Mouse (Mus musculus) lung, embryonic 14.5 days (tissue): ENCODE data around the gene Gak. TPM values are rescaled to one million over a fixed set of nuclear protein-coding genes. Genes with fewer than 3 reads are reported as not detected.

ENCODE experiments used
- ATAC-seq: fragments of 200-750 bp; cut with Nextera tagmentation; 2 replicates; pipeline ENCODE4 v1.8.0; 2017; ENCODE audit warnings: mild to moderate bottlenecking, moderate TSS enrichment, moderate library complexity; ENCODE audit not compliant: insufficient read depth
- DNase-seq: peaks from one replicate; pipeline ENCODE4 v3.0.0-alpha.2; 2015
- H3K27ac ChIP-seq: fragments of 300-500 bp; sonication (generic); 2 replicates; pipeline ENCODE4 v1.5.1; 2014; ENCODE audit warnings: low read depth, mild to moderate bottlenecking, moderate library complexity
- H3K27me3 ChIP-seq: fragments of 300-500 bp; sonication (generic); 2 replicates; pipeline ENCODE4 v1.6.1; 2014; ENCODE audit warnings: low read length, control low read depth; ENCODE audit not compliant: insufficient read depth
- H3K36me3 ChIP-seq: fragments of 300-500 bp; sonication (generic); 2 replicates; pipeline ENCODE4 v1.6.1; 2014; ENCODE audit warnings: control low read depth; ENCODE audit not compliant: insufficient read depth
- H3K4me1 ChIP-seq: fragments of 300-500 bp; sonication (generic); 2 replicates; pipeline ENCODE4 v1.6.1; 2014; ENCODE audit warnings: antibody characterized with exemption, control low read depth; ENCODE audit not compliant: insufficient read depth
- H3K4me2 ChIP-seq: fragments of 300-500 bp; sonication (generic); 2 replicates; pipeline ENCODE4 v1.6.1; 2014; ENCODE audit warnings: mild to moderate bottlenecking
- H3K4me3 ChIP-seq: fragments of 300-500 bp; sonication (generic); 2 replicates; pipeline ENCODE4 v1.5.1; 2014; ENCODE audit warnings: low read depth, low read length
- H3K9ac ChIP-seq: fragments of 300-500 bp; sonication (generic); 2 replicates; pipeline ENCODE4 v1.6.1; 2014
- H3K9me3 ChIP-seq: fragments of 300-500 bp; sonication (generic); 2 replicates; pipeline ENCODE4 v1.6.1; 2016; ENCODE audit warnings: low read depth, low read length, control low read depth
- CTCF ChIP-seq: IDR thresholded peaks from 2 replicates; pipeline ENCODE4 v1.5.1; 2016; ENCODE audit warnings: antibody characterized with exemption, low read depth
- WGBS: fragments of 180-500 bp; shearing (Covaris S2); extraction: QIAGEN DNeasy Blood & Tissue Kit; methylation state at CpG from one replicate; pipeline ENCODE4 v1.1.7; 2014; 5-methylcytosine and 5-hydroxymethylcytosine counted together
- polyA plus RNA-seq: library from polyadenylated mRNA; unstranded; fragments of >200 nt; fragmentation: Nextera tagmentation; extraction: Ambion mirVana; gene quantifications from 2 replicates; pipeline ENCODE4 v1.2.1, GENCODE M21; 2014

Gene Gak
- polyA plus RNA-seq, 1 experiment from 2014 or later: 52.1 TPM

GRCm38 (mm10) chr5:108662772-108663171 is 33.2 kb upstream of the Gak start:
- no peaks in the 10 kb centered on the region for H3K4me1 ChIP-seq
- H3K9me3 ChIP-seq: no peaks in the 10 kb centered on the region
- H3K27me3 ChIP-seq: no peaks in the 10 kb centered on the region
- no peak for ATAC-seq
- TF ChIP-seq CTCF: no peak
- no peak overlapping the region for H3K9ac ChIP-seq
- 0 out of 2 replicates have a peak, but pooled peaks cover 7% of the 10 kb centered on the region for H3K36me3 ChIP-seq
- no peak overlapping the region for H3K27ac ChIP-seq
- no peak overlapping the region for H3K4me2 ChIP-seq
- DNase-seq: no peak
- H3K4me3 ChIP-seq: no peak overlapping the region
- 83% methylated on average over 4 of the region's 4 CpGs for WGBS

GRCm38 (mm10) chr5:108660632-108661268 is 31.2 kb upstream of the Gak start:
- no peak for TF ChIP-seq CTCF
- Histone ChIP-seq H3K4me3 (peak overlapping the region; percentile 84), H3K36me3 (peaks cover 24% of the 10 kb centered on the region; the same call in 1 of the 2 replicates), H3K4me2 (peak overlapping the region; percentile 93), H3K27ac (peak overlapping the region; percentile 36; the same call in 1 of the 2 replicates), H3K4me1 (no peaks in the 10 kb centered on the region), H3K9ac (peak overlapping the region; percentile 93), H3K27me3 (no peaks in the 10 kb centered on the region), H3K9me3 (no peaks in the 10 kb centered on the region)
- peak; percentile 99 for ATAC-seq
- DNase-seq: peak; percentile 97
- WGBS: 13% methylated on average over 36 of the region's 36 CpGs

GRCm38 (mm10) chr5:108659698-108660631 is 30.4 kb upstream of the Gak start, which contains the start of gene Idua:
Idua (plus strand) TSS chr5:108660331.
- no peak for TF ChIP-seq CTCF
- peak within 1 kb of the TSS; percentile 36; the same call in 1 of the 2 replicates for H3K27ac ChIP-seq
- no peak for DNase-seq

GRCm38 (mm10) chr5:108658611-108659010 is 29.1 kb upstream of the Gak start:
- 95% methylated on average over 1 of the region's 1 CpGs for WGBS
- ATAC-seq: no peak

More at GRCm38 (mm10) chr5:108659698-108660631, 30.4 kb upstream of the Gak start, which contains the start of gene Idua:
- Histone ChIP-seq H3K4me2 (peak within 1 kb of the TSS; percentile 93), H3K36me3 (peaks cover 31% of the 10 kb centered on the region), H3K27me3 (no peaks in the 10 kb centered on the region), H3K9ac (peak within 1 kb of the TSS; percentile 93), H3K4me1 (no peaks in the 10 kb centered on the region), H3K4me3 (peak within 1 kb of the TSS; percentile 84), H3K9me3 (no peaks in the 10 kb centered on the region)
- peak; percentile 75 for ATAC-seq
- 11% methylated on average over 24 of the region's 24 CpGs for WGBS

GRCm38 (mm10) chr5:108657406-108657805 is 27.9 kb upstream of the Gak start:
- no peak overlapping the region for H3K4me2 ChIP-seq
- no peak overlapping the region for H3K9ac ChIP-seq
- no peak overlapping the region for H3K4me3 ChIP-seq
- DNase-seq: no peak
- WGBS: 74% methylated on average over 5 of the region's 5 CpGs
- no peak overlapping the region for H3K27ac ChIP-seq
- TF ChIP-seq CTCF: no peak
- no peaks in the 10 kb centered on the region for H3K27me3 ChIP-seq
- H3K4me1 ChIP-seq: no peaks in the 10 kb centered on the region
- H3K36me3 ChIP-seq: peaks cover 55% of the 10 kb centered on the region
- no peak for ATAC-seq
- no peaks in the 10 kb centered on the region for H3K9me3 ChIP-seq

More at GRCm38 (mm10) chr5:108658611-108659010, 29.1 kb upstream of the Gak start:
- no peaks in the 10 kb centered on the region for H3K4me1 ChIP-seq
- H3K36me3 ChIP-seq: peaks cover 45% of the 10 kb centered on the region
- DNase-seq: no peak
- H3K4me2 ChIP-seq: no peak overlapping the region
- H3K27me3 ChIP-seq: no peaks in the 10 kb centered on the region
- H3K27ac ChIP-seq: no peak overlapping the region
- no peaks in the 10 kb centered on the region for H3K9me3 ChIP-seq
- no peak overlapping the region for H3K9ac ChIP-seq
- H3K4me3 ChIP-seq: no peak overlapping the region
- TF ChIP-seq CTCF: no peak

GRCm38 (mm10) chr5:108655891-108656650 is 26.5 kb upstream of the Gak start:
- no peak overlapping the region for H3K9ac ChIP-seq
- H3K27me3 ChIP-seq: no peaks in the 10 kb centered on the region
- H3K27ac ChIP-seq: no peak overlapping the region
- no peak for TF ChIP-seq CTCF
- 89% methylated on average over 15 of the region's 15 CpGs for WGBS
- ATAC-seq (no peak), DNase-seq (no peak)
- H3K4me3 ChIP-seq: no peak overlapping the region
- H3K36me3 ChIP-seq: peaks cover 65% of the 10 kb centered on the region
- H3K9me3 ChIP-seq: no peaks in the 10 kb centered on the region
- no peak overlapping the region for H3K4me2 ChIP-seq
- no peaks in the 10 kb centered on the region for H3K4me1 ChIP-seq
